Mouse (Mus musculus) hindbrain, embryonic 11.5 days (tissue): ENCODE measurements around the gene 9130023H24Rik. TPM values are rescaled to one million over a fixed set of nuclear protein-coding genes. Genes with fewer than 3 reads are reported as not detected.

Experiments used
- ATAC-seq: fragments of 200-750 bp; cut with Nextera tagmentation; 2 replicates; pipeline ENCODE4 v1.8.0; 2017; ENCODE audit warnings: mild to moderate bottlenecking, moderate TSS enrichment, moderate library complexity; ENCODE audit not compliant: low FRiP score
- DNase-seq: peaks from one replicate; pipeline ENCODE4 v3.0.0-alpha.2; 2015; ENCODE audit warnings: low spot score
- H3K27ac ChIP-seq: fragments of 300-500 bp; sonication (generic); 2 replicates; pipeline ENCODE4 v1.5.1; 2014; ENCODE audit warnings: mild to moderate bottlenecking, low read depth, low read length
- H3K27me3 ChIP-seq: fragments of 300-500 bp; sonication (generic); 2 replicates; pipeline ENCODE4 v1.6.1; 2014; ENCODE audit warnings: mild to moderate bottlenecking, low read length, moderate library complexity, mixed read lengths; ENCODE audit not compliant: control insufficient read depth, insufficient read depth
- H3K36me3 ChIP-seq: fragments of 300-500 bp; sonication (generic); 2 replicates; pipeline ENCODE4 v1.6.1; 2014; ENCODE audit warnings: mild to moderate bottlenecking, low read length, moderate library complexity, mixed read lengths; ENCODE audit not compliant: control insufficient read depth, insufficient read depth
- H3K4me1 ChIP-seq: fragments of 300-500 bp; sonication (generic); replicated peaks from 2 replicates; pipeline ENCODE4 v1.6.1; 2014; ENCODE audit warnings: low read length, mixed read lengths; ENCODE audit not compliant: control insufficient read depth, insufficient read depth
- H3K4me2 ChIP-seq: fragments of 300-500 bp; sonication (generic); replicated peaks from 2 replicates; pipeline ENCODE4 v1.6.1; 2014; ENCODE audit warnings: mild to moderate bottlenecking, low read depth, low read length
- H3K4me3 ChIP-seq: fragments of 300-500 bp; sonication (generic); 2 replicates; pipeline ENCODE4 v1.5.1; 2014; ENCODE audit warnings: low read depth, low read length
- H3K9ac ChIP-seq: fragments of 300-500 bp; sonication (generic); 2 replicates; pipeline ENCODE4 v1.6.1; 2014; ENCODE audit warnings: low read depth, low read length
- H3K9me3 ChIP-seq: fragments of 300-500 bp; sonication (generic); 2 replicates; pipeline ENCODE4 v1.6.1; 2016; ENCODE audit warnings: low read length; ENCODE audit not compliant: control insufficient read depth
- WGBS: fragments of 180-500 bp; shearing (Covaris S2); extraction: QIAGEN DNeasy Blood & Tissue Kit; methylation state at CpG from one replicate; pipeline ENCODE4 v1.1.7; 2014; 5-methylcytosine and 5-hydroxymethylcytosine counted together
- polyA plus RNA-seq: library from polyadenylated mRNA; unstranded; fragments of >200 nt; fragmentation: Nextera tagmentation; extraction: Ambion mirVana; gene quantifications from 2 replicates; pipeline ENCODE4 v1.2.1, GENCODE M21; 2014

The 9130023H24Rik gene
- polyA plus RNA-seq, 1 experiment from 2014 or later = 12.3 TPM

DNA sequence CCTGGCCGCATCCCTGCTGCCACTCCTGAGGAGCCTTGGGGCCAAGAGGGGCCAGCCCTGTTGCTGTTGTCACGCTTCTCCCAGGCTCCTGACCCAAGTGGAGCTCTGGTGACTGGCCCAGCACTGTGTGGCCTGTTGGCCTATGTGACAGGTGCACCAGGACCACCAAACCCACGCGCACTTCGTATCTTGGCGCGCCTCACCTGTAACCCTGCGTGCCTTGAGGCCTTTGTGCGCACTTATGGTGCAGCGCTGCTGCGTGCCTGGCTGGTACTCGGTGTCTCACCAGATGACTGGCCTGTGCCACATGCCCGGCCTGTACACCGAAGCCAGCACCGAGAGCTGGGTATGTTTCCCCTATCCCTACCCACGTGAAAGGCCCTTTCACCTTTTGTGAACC lies 4.5 kb upstream of the 9130023H24Rik start:
- DNase-seq (no peak), ATAC-seq (no peak)
- H3K36me3 ChIP-seq = no peaks in the 10 kb centered on the region
- no peak overlapping the region for H3K4me2 ChIP-seq
- H3K27ac ChIP-seq = no peak overlapping the region
- no peaks in the 10 kb centered on the region for H3K27me3 ChIP-seq
- 96% methylated on average over 16 of the region's 16 CpGs for WGBS
- H3K4me3 ChIP-seq = no peak overlapping the region
- H3K9ac ChIP-seq = no peak overlapping the region
- H3K4me1 ChIP-seq = no peaks in the 10 kb centered on the region
- H3K9me3 ChIP-seq = no peaks in the 10 kb centered on the region

DNA sequence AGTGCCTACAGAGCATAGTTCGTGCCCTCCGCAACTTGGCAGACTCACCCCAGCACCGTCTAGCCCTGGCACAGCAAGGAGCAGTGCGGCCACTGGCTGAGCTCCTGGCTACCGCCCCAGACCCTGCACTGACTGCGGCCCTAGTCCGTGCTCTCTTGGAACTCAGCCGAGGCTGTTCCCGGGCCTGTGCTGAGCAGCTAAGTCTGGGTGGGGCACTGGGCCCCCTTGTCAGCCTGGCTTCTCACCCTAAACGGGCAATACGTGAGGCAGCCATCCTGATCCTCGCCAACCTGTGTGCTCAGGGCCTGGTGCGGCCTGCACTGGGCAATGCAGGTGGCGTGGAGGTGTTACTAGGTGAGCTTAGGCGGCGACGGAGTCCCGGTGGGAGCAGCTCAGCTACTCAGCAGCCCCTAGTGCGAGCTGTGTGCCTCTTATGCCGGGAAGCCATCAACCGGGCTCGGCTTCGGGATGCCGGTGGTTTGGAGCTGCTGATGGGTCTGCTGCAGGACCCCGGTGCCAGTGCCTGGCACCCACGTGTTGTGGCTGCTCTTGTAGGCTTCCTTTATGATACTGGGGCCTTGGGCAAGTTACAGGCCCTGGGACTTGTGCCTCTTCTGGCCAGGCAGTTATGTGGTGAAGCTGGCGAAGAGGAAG lies 2.4 kb upstream of the 9130023H24Rik start:
- Histone ChIP-seq H3K9ac (no peak overlapping the region), H3K4me1 (0 out of 2 replicates have a peak, but pooled peaks cover 4% of the 10 kb centered on the region), H3K4me3 (no peak overlapping the region), H3K36me3 (no peaks in the 10 kb centered on the region), H3K9me3 (no peaks in the 10 kb centered on the region), H3K27ac (no peak overlapping the region), H3K27me3 (no peaks in the 10 kb centered on the region), H3K4me2 (no peak overlapping the region)
- no peak for DNase-seq
- no peak for ATAC-seq
- 96% methylated on average over 27 of the region's 27 CpGs for WGBS

DNA sequence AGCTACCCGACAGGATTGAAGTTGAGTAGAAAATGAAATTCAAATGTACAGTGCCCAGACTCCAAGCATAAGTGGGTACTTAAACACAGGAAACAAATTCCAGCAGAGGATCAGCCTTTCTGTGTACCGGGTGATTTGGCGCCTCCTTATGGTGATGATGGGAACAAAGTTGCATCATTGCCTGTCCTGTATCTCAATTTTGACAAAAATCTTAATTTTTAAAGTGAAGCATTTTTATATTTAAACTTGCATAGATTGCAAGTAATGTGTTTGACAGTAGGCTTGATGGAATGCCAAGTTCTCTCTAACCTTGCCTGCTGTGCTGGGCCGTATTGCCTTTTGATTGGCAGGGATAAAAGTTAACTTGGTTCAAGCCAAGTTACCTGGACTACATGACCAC lies 1.2 kb upstream of the 9130023H24Rik start:
- H3K27me3 ChIP-seq = no peaks in the 10 kb centered on the region
- DNase-seq (peak; percentile 55), ATAC-seq (no peak)
- no peaks in the 10 kb centered on the region for H3K36me3 ChIP-seq
- H3K27ac ChIP-seq = no peak overlapping the region
- WGBS = 33% methylated on average over 4 of the region's 4 CpGs
- peak overlapping the region; percentile 70 for H3K4me3 ChIP-seq
- no peak overlapping the region for H3K9ac ChIP-seq
- no peak overlapping the region for H3K4me2 ChIP-seq
- H3K4me1 ChIP-seq = 0 out of 2 replicates have a peak, but pooled peaks cover 4% of the 10 kb centered on the region
- no peaks in the 10 kb centered on the region for H3K9me3 ChIP-seq

DNA sequence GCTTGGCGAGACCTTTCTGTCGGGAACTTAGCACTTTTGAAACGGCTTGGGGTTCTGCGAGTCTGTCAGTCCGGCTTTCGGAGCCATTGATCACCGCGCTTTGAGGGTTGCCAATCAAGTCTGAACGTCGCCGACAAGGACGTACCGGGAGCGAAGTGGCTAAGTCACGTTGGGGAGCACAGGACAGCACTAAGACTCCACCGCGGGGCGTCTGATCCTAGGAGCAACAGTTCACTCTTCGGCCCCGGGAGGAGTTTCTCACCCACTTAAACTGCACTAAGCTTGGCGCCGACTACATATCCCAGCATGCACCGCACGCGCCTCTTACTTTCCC lies 271 bp downstream of the 9130023H24Rik start:
- peak overlapping the region; percentile 81 for H3K4me2 ChIP-seq
- peak overlapping the region; percentile 87 for H3K9ac ChIP-seq
- H3K4me1 ChIP-seq = 0 out of 2 replicates have a peak, but pooled peaks cover 4% of the 10 kb centered on the region
- DNase-seq (no peak), ATAC-seq (no peak)
- H3K4me3 ChIP-seq = peak overlapping the region; percentile 70
- no peaks in the 10 kb centered on the region for H3K9me3 ChIP-seq
- H3K27me3 ChIP-seq = no peaks in the 10 kb centered on the region
- under 1% methylated on average over 25 of the region's 25 CpGs for WGBS
- no peaks in the 10 kb centered on the region for H3K36me3 ChIP-seq
- peak overlapping the region; percentile 94 for H3K27ac ChIP-seq

DNA sequence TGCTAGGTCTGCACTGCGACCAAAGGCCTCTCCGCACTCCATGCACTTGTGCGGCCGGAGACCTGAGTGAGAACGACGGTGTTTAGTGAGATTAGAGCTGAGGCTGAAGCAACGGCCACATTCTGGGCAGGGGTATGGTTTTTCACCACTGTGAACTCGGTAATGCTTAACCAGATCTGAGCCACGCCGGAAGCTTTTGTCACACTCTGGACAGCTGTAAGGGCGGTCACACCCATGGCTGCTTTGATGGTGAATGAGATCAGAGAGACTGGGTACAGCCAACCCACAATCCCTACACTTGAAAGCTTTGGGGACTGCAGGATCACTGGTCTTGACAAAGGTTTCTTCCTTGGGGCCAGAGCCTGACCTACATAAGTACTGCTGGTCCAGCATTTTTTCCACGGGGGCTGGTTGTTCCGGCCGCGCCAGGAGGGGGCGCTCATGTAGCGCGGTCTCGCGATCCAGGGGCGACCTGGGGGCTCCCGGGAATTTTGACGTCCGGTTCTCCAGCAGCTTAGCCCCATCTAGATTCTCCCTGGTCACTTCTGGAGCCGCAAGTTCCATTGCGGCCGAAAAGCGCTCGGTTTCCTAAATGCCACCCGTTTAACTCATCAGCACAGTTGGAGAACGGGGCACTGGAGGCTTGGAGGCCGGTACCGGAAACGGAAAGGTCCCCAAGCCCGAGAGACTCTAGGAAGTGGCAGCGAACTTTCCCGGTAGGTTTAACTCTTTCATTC lies 807 bp downstream of the 9130023H24Rik start, which contains the start of gene Armc5:
Armc5 (plus strand) TSS at position 487 of the 737 bp plus-strand sequence.
- Histone ChIP-seq H3K4me2 (peak within 1 kb of the TSS; percentile 81), H3K27ac (peak within 1 kb of the TSS; percentile 94), H3K4me3 (peak within 1 kb of the TSS; percentile 70), H3K9me3 (no peaks in the 10 kb centered on the region), H3K27me3 (no peaks in the 10 kb centered on the region), H3K36me3 (no peaks in the 10 kb centered on the region), H3K4me1 (0 out of 2 replicates have a peak, but pooled peaks cover 4% of the 10 kb centered on the region), H3K9ac (peak within 1 kb of the TSS; percentile 87)
- ATAC-seq = peak; percentile 22; the same call in 1 of the 2 replicates
- 26% methylated on average over 37 of the region's 37 CpGs for whole genome bisulfite sequencing
- peak; percentile 91 for DNase-seq

GRCm38 (mm10) chr7:128236426-128236825 lies 1.4 kb downstream of the 9130023H24Rik start:
- DNase-seq (no peak), ATAC-seq (no peak)
- Histone ChIP-seq H3K4me2 (no peak overlapping the region), H3K9me3 (no peaks in the 10 kb centered on the region), H3K27me3 (no peaks in the 10 kb centered on the region), H3K9ac (no peak overlapping the region), H3K36me3 (no peaks in the 10 kb centered on the region), H3K4me3 (no peak overlapping the region), H3K4me1 (0 out of 2 replicates have a peak, but pooled peaks cover 4% of the 10 kb centered on the region), H3K27ac (no peak overlapping the region)
- WGBS = 95% methylated on average over 13 of the region's 13 CpGs

- Histone ChIP-seq H3K36me3 (no peaks in the 10 kb centered on the region), H3K4me3 (no peak overlapping the region), H3K27me3 (no peaks in the 10 kb centered on the region), H3K4me2 (no peak overlapping the region), H3K9ac (no peak overlapping the region), H3K9me3 (no peaks in the 10 kb centered on the region), H3K27ac (no peak overlapping the region), H3K4me1 (0 out of 2 replicates have a peak, but pooled peaks cover 4% of the 10 kb centered on the region)
- DNase-seq (no peak), ATAC-seq (no peak)
- 83% methylated on average over 1 of the region's 1 CpGs for WGBS
Observed at GRCm38 (mm10) chr7:128235481-128235880, 2.4 kb downstream of the 9130023H24Rik start.

DNA sequence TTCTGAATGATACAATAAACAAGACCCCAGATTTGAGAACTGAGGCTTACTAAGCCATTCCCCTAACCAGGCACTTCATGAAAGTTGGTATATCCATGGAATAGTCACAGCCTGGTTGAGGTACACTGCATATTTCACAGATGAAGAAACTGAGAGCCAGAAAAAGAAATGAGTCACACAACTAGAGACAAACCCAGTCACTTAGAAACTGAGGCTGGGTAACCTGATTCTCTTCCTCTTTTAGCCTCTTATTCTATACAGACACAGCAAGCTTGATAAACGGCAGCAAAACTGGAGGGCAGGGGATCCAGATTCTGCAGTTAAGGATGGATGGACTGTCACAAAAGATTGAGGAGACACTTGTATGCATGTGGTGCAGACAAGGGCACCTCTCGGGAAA lies 3.0 kb downstream of the 9130023H24Rik start:
- H3K4me2 ChIP-seq = no peak overlapping the region
- 82% methylated on average over 2 of the region's 2 CpGs for WGBS
- H3K4me1 ChIP-seq = 0 out of 2 replicates have a peak, but pooled peaks cover 4% of the 10 kb centered on the region
- no peak for DNase-seq
- no peaks in the 10 kb centered on the region for H3K27me3 ChIP-seq
- H3K9me3 ChIP-seq = no peaks in the 10 kb centered on the region
- no peak overlapping the region for H3K27ac ChIP-seq
- H3K4me3 ChIP-seq = no peak overlapping the region
- H3K36me3 ChIP-seq = no peaks in the 10 kb centered on the region
- no peak overlapping the region for H3K9ac ChIP-seq
- no peak for ATAC-seq
